Mouse (Mus musculus) kidney, adult 2 months (tissue): ENCODE results near the gene Mettl7a1. TPM values are rescaled to one million over a fixed set of nuclear protein-coding genes. Genes with fewer than 3 reads are reported as not detected.
"Not testable (repeated sequence)": the region's sequence is repeated elsewhere in the genome, so short reads cannot be mapped to it uniquely, and the experiment has no call there.

Source experiments
- DNase-seq: peaks from one replicate; pipeline ENCODE4 v3.0.0; 2021
- H3K27ac ChIP-seq: fragments of 200-500 bp; 2 replicates; pipeline ENCODE4 v1.5.1; 2012; ENCODE audit warnings: low read depth, low read length, control low read depth, inconsistent platforms; ENCODE audit not compliant: insufficient read depth
- H3K27me3 ChIP-seq: fragments of 200-500 bp; replicated peaks from 2 replicates; pipeline ENCODE4 v1.6.1; 2012; ENCODE audit warnings: mild to moderate bottlenecking, moderate library complexity, low read length, inconsistent platforms; ENCODE audit not compliant: control insufficient read depth, insufficient read depth
- H3K36me3 ChIP-seq: fragments of 200-500 bp; 2 replicates; pipeline ENCODE4 v1.6.1; 2012; ENCODE audit warnings: mild to moderate bottlenecking, moderate library complexity, low read length, inconsistent platforms; ENCODE audit not compliant: control insufficient read depth, insufficient read depth
- H3K4me1 ChIP-seq: fragments of 200-500 bp; 2 replicates; pipeline ENCODE4 v1.6.1; 2011; ENCODE audit warnings: low read length; ENCODE audit not compliant: control insufficient read depth, insufficient read depth
- H3K4me3 ChIP-seq: fragments of 200-500 bp; 2 replicates; pipeline ENCODE4 v1.5.1; 2011; ENCODE audit warnings: mild to moderate bottlenecking, low read depth, low read length, control low read depth; ENCODE audit not compliant: insufficient read depth
- CTCF ChIP-seq: fragments of 200-500 bp; conservative IDR thresholded peaks from 2 replicates; pipeline ENCODE4 v1.5.1; 2011; ENCODE audit warnings: low read depth, mild to moderate bottlenecking, control low read depth, low read length, moderate library complexity, mixed read lengths; ENCODE audit not compliant: insufficient read depth, insufficient read length
- POLR2A ChIP-seq: fragments of 200-500 bp; IDR thresholded peaks from one replicate; pipeline ENCODE4 v1.6.1; 2011; ENCODE audit warnings: low read depth, low read length, control low read depth
- WGBS: fragments of 180-500 bp; shearing (Covaris S2); methylation state at CpG from one replicate; pipeline ENCODE4 v1.1.7; 2018; 5-methylcytosine and 5-hydroxymethylcytosine counted together
- polyA plus RNA-seq: library from polyadenylated mRNA; depleted of rRNA; stranded (reverse); fragments of >200 nt; gene quantifications from 2 replicates; pipeline ENCODE4 v1.2.3, GENCODE M21; 2012

Gene Mettl7a1
- polyA plus RNA-seq, 1 experiment, result 430 TPM

DNA sequence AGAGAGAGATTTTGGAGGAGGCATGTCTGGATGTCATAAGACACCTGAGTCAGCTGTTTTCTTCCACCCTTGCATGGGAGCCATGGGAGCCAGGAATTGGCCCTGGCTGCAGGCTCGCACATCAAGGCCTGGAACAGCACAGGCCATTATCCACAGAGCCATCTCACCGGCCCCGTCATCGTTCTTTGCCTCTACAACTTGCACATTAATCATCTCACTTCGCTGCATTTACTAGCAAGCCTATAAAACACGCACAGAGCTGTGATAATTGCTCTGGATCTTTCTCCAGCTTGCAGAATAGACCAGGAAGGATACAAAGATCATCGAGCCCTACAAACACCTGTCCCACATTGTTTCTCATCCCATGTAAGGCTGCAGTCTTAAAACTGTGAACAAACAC lies 26.8 kb downstream of the Mettl7a1 start:
- Histone ChIP-seq H3K36me3 (no peaks in the 10 kb centered on the region), H3K4me1 (no peaks in the 10 kb centered on the region), H3K4me3 (no peak overlapping the region), H3K27me3 (no peaks in the 10 kb centered on the region), H3K27ac (no peak overlapping the region)
- no peak for DNase-seq
- 82% methylated on average over 7 of the region's 7 CpGs for WGBS
- no peak for TF ChIP-seq CTCF

GRCm38 (mm10) chr15:100332077-100332961 lies 28.4 kb downstream of the Mettl7a1 start:
- WGBS, result 66% methylated on average over 3 of the region's 10 CpGs
- H3K4me1 ChIP-seq, DNase-seq, H3K4me3 ChIP-seq, H3K36me3 ChIP-seq, H3K27ac ChIP-seq, H3K27me3 ChIP-seq: not testable (repeated sequence)

GRCm38 (mm10) chr15:100334629-100335028 lies 30.7 kb downstream of the Mettl7a1 start, which contains the start of gene Mettl7a3:
Mettl7a3 (plus strand) TSS chr15:100334929.
- 68% methylated on average over 10 of the region's 10 CpGs for WGBS
- Histone ChIP-seq H3K4me3 (no peak within 1 kb of the TSS), H3K36me3 (no peaks in the 10 kb centered on the region), H3K4me1 (no peaks in the 10 kb centered on the region), H3K27ac (no peak within 1 kb of the TSS), H3K27me3 (no peaks in the 10 kb centered on the region)
- no peak for DNase-seq
- TF ChIP-seq CTCF, result no peak
- TF ChIP-seq POLR2A, result no peak

GRCm38 (mm10) chr15:100337328-100337727 lies 33.4 kb downstream of the Mettl7a1 start:
- H3K4me1 ChIP-seq, DNase-seq, H3K27ac ChIP-seq, H3K36me3 ChIP-seq, H3K27me3 ChIP-seq, H3K4me3 ChIP-seq: not testable (repeated sequence)

- 41% methylated on average over 10 of the region's 10 CpGs for WGBS
- not testable (repeated sequence) for H3K4me3 ChIP-seq, H3K4me1 ChIP-seq, H3K27ac ChIP-seq, H3K27me3 ChIP-seq, H3K36me3 ChIP-seq
- TF ChIP-seq CTCF, result peak; percentile 39
- DNase-seq, result peak; percentile 82
Observed at GRCm38 (mm10) chr15:100337847-100338246, 33.9 kb downstream of the Mettl7a1 start.

DNA sequence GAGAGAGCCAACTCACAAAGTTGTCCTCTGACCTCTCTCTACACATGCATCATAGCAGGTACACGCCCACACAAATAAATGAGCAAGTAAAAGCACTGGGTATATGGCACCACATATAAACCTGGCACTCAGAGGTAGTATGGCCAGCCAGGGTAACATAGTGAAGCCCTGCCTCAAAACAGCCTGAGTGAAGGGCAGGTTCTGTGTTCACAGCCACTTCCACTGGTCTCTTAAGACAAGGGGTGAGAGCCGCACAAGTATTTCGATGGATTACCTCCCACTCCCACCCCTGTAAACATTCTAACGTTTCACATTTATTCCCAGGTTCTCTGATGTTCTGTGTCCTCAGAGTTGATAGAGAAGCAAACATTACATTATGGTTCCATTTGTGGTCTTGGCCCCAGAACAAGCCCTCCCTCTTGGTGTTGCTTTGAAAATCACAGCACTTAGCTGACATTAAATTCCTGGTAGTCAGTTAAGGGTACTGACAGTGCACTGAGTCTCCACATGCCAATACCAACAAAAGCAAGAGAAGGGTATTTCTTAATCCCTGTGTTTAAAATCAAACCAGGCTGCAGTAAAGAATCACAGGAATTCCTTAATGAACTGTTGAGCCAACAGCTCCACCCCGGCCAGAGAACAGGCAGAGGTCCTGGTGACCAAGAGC lies 37.5 kb downstream of the Mettl7a1 start:
- not testable (repeated sequence) for H3K27me3 ChIP-seq, H3K4me1 ChIP-seq, H3K4me3 ChIP-seq, H3K36me3 ChIP-seq
- WGBS, result 46% methylated on average over 5 of the region's 5 CpGs
- DNase-seq, result peak; percentile 70
- H3K27ac ChIP-seq, result peak overlapping the region; percentile 45; the same call in 1 of the 2 replicates

DNA sequence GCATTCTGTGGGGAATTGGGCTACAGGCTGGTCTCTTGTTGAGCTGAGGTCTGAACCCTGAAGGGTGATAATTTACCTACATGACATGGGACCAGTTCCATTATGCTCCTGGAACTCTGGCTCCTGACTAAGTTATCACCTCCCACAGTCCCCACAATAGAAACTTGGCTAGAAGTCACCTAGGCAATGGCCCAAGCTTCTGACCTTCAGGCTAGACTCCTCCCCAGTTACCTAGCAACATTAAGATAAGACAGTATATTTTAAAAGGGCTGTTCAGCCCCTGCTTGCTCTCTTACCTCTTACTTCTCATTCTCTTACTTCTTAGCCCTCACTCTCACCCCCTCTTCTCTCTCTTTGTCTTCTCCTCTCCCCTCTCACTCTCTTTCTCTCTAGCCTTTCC lies 41.5 kb downstream of the Mettl7a1 start:
- H3K27ac ChIP-seq, result peak overlapping the region; percentile 60
- TF ChIP-seq POLR2A (no peak), CTCF (no peak)
- no peaks in the 10 kb centered on the region for H3K36me3 ChIP-seq
- no peak overlapping the region for H3K4me3 ChIP-seq
- peaks cover 22% of the 10 kb centered on the region for H3K4me1 ChIP-seq
- peak; percentile 64 for DNase-seq
- H3K27me3 ChIP-seq, result no peaks in the 10 kb centered on the region

- peak; percentile 84 for DNase-seq
- Histone ChIP-seq H3K27me3 (no peaks in the 10 kb centered on the region), H3K36me3 (no peaks in the 10 kb centered on the region), H3K27ac (peak overlapping the region; percentile 69), H3K4me1 (peaks cover 25% of the 10 kb centered on the region), H3K4me3 (no peak overlapping the region)
- WGBS, result 48% methylated on average over 14 of the region's 14 CpGs
- no peak for TF ChIP-seq CTCF
- no peak for TF ChIP-seq POLR2A
Observed at GRCm38 (mm10) chr15:100346761-100347160, 42.8 kb downstream of the Mettl7a1 start.
